Mouse (Mus musculus): ENCODE results near the gene Gfral.
A peak's percentile ranks its signal among the peaks of the same experiment; 100 is the strongest.

Gfral gene

DNA sequence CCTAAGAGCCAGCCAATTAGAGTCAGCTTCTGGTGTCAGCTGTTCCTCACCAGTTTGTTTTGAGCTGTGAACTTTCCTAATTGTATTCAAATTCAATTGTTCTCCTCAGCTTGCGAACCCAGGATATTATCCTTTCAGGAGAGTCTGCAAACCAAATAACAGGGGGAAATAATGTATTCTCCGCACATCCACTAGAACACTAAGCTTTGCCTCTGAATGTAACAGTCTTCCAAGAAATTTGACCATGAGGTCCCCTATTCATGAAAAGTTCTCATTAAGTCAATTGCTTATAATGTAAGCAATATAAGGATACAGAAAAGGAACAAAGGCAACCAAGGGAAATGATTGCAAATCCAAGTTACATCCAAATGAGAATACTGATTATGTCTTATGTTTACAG is at the start of gene Gfral:
Gene Gfral, minus strand, starts transcription at position 101 of the 400 bp plus-strand sequence.
- DNase-seq, result no peak

DNA sequence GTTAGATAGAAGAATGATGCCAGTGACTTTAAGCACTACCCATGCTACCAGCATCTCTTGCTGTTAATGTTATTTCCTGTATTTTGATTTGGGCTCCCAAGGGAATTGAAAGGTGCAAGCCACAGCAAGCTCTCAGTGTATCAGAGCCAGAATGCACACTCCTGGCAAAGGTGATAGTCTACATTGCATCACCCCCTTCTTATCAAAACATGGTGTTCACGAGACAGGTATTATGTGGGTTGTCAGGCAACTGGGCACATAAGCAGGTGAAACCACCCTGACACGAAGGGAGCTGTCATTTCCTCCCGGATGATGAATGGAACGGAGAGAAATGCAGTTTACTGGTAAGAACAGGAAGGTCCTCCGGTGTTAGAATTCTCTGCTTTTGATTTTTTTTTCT is 44.3 kb upstream of the Gfral start:
- no peak for DNase-seq

DNA sequence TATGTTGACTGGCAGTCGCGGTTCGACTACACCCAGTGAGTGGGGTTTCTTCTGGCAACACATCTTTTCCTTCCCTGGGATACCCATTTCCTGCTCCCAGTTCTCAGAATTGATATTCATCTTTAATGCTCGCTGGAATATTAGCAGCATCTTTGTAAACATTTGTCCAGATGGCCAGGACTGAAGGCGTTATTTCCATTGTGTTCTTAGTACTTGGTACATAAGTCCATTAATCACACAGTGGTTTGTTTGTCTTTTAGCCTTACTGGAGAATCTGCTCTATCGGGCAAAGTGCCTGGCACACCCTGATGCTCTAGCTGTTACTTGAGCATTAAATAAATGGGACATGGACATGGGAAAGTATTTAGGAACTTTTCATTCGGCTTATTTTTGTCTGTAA is 39.1 kb upstream of the Gfral start:
- DNase-seq, result no peak

DNA sequence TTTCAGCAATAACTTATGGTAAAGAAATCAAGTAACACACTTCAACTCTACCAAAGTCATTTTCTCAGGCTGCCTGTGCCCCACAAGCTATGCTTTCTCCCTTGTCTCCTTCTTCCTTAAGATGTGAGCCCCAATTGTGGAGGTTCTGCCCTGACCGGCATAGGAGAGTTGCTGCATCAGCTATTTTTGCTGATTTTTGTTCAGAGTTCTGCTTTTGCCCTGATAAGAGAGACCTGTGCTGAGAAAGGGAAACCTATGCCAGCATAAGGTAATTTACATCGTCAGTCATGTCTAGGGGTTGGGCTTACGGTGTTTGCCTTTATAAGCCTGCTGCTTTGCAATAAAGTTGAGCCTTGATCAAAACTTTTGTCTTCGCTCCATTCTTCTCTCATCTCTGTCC is 38.7 kb upstream of the Gfral start:
- no peak for DNase-seq

DNA sequence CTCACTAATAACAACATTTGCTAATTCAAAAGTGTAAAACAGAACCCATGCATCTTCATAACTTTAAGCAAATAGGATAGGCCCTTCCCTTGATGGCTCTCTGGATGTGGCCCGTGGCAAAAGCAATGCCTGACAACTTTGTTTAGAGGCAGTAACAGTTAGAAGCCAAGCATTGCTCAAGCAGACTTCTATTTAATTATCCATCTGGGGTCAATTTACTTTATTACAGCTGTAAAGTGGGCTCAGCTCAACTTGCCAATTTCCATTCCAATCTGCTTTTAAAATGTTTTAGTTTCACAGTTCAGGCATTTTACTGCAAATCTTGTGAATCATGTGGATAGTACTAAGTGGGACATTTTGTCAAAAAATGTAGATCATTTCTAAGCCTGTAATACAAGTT is 28.9 kb upstream of the Gfral start:
- no peak for DNase-seq

DNA sequence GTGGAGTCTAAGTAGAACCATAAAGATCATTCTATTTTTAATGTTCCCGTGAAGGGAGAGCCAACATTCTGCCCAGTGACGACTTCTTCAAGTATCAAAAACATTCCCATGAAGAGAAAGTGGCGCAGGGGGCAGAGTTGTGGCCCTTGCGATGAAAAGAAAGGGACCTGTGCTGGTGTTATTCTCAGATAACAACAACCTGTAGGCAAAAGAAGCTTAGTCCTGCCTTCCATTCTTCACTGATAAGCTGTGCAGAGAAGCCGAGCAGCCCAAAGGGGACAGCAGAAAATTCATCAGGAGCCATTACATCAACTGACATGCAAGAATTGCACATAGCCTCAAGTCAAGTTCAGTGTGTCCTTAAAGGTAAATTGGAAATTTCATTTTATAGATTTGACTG is 24.5 kb upstream of the Gfral start:
- DNase-seq, result no peak

DNA sequence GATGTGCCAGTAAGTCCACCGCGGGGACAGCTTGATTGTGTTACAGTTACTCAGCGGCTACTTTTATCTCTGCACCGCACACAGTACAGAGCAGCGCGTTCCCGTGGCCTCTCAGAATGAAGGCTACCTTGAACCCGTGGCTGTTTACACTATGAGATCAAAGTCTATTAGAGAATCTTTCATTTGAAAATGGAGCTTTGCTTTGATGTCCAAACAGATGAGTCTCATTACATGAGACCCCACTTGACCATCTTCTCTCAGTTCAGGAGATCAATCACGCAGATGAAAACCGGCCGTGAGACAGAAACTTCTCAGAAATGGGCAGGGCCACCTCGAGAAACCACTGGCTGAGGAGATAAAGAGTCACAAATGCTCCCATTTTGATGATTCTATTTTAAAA is 23.8 kb upstream of the Gfral start:
- no peak for DNase-seq

DNA sequence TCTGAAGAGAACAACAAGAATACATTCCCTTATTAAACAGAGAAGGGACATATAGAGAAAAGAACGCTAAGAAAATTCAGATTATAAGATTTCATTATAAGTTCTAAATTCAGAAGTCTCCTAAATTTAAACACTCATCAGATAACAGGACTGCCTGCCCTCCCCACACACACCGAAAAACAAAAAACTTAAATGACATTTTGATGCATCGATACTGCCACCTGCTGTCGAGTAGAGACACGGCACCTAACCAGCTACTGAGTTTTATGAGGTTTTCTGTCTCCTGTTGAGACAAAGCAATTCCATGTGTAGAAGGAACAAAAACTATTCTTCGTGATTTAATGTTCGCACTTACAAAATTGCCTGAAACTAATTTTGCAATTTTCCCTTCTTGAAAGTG is 23.2 kb upstream of the Gfral start:
- peak; percentile 48 to 73 for DNase-seq

DNA sequence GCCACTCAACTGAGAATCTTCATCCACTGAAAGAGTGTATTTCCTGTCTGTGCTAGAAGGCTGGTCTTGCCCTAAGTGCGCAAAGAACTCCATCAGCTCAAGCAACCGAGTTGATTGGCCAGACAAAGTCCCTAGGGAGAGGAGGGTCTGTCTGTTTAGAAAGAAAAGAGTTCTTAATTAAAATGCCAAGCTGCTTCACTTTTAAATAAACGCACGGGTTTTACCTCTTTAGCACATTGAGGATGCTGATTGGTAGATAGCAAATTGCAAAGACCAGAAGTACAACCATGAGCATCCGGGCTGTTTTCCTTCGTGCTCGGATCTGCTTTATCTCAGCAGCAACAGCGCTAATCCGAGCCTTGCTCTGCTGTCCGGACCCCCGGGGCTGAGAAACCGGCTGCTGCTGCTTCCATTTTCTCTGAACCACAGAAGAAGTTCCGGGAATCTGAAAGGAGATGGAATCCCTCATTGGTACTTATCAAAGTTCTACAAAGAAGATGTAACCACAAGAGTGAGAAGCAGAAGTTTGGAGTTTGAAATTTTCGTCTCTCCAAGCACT is 22.6 kb upstream of the Gfral start:
- DNase-seq, result peak in 1 of 2 experiments; percentile 7

DNA sequence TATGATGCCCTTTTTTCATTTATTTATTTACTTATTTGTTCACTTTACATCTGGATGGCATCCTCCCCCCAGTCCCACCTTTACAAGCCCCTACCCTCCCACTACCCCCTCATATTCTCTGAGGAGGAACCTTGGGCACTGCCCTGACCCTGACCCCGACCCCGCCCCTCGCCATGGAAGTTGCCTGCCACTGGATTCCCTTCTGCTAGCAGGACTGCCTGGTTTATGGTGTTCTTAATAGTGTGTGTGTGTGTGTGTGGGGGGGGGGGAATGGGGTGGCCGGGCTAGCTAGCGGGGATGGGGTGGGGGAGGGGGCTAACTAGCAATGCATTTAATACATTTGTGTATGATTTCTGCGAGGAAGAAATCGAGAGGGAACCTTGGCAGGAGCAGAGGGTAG is 21.4 kb upstream of the Gfral start:
- DNase-seq, result no peak

DNA sequence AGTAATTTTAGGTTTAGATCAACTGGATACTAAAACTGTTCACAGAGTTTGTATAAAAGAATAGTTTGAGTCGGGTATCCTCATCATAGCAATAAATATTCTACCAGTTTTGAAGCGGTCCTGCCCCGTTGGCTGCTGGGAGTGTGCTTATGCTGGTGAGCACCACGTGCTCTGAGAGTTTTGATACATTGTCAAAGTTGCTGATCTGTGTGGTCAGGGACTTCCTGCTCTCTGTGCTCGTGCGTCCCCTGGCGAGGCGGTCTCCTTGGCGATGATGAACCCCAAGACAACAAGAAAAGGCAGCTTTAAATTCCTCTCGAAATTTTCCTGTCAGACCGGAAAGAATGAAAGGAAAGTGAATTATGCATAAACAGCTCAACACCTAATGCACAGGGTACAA is 16.9 kb upstream of the Gfral start:
- DNase-seq, result peak in 1 of 2 experiments; percentile 7

DNA sequence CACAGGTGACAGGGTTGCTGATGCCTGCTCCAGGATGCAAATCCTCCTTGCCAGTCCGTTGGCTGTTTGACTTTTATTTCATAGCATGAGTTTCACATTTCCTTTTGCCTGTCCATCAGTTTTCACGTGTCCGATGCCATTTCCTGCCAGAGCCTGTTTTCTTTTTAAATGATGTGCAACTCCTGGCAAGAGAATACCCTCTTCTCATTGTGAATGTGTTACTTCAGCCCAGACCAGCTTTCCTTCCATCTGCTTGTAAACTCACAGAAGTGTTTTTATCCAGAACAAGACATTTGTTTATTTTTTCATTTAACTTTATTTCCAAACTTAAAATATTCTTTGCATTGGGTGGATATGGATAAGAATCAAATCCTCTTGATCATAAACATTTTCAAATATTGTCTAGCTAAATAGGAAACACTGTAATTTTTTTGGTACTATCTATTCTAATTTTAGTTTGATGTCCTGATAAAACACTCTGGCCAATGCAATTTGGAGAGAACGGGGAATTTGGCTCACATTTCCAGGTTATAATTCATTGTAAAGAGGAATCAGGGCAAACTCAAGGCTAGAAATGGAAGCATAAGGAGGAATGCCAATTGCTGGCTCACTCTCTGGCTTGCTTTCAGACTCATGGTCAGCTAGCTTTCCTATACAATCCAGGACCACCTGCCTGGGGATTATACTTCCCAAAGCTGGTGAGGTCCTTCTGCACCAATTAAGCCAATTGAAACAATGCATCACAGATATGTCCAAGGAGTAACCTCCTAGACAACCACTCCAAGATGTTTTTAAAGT is 3.9 kb upstream of the Gfral start:
- no peak for DNase-seq

DNA sequence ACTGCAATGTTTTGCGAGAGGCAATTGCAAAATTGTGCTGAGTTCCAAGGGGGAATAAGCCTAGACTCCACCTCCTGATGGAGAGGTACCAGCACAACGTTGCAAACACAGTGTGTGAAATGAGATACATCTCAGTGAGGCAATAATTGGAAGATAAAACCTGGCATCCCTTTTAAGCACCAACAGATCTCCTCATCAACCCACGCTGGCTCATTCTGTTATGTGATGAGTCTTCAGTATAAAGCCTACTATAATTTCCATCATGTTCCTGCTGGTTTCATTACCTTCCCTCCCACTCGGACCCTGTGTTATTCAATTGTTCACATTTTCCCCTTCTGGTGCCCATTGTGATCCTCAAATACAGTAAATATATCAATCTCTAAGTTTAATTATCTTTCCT is 1.2 kb upstream of the Gfral start:
- no peak for DNase-seq

DNA sequence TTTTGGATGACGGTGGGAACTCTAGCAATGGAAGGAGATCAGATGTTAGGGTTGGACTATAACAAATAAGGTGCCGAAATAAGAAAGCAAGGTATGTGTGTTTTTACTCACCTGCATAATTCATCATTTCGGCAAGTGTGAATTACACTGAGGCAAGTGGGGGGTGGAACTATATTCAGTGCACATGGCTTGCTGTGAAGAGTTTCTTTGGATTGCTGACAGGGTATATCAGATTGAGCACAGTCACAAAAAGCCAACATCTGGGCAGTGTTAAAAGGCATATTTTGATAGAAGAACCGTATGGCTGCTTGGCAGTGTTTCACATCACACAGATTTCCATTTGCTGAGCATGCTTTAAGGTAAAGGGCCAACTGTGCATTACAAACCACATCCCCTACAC is 16.5 kb downstream of the Gfral start:
- no peak for DNase-seq

DNA sequence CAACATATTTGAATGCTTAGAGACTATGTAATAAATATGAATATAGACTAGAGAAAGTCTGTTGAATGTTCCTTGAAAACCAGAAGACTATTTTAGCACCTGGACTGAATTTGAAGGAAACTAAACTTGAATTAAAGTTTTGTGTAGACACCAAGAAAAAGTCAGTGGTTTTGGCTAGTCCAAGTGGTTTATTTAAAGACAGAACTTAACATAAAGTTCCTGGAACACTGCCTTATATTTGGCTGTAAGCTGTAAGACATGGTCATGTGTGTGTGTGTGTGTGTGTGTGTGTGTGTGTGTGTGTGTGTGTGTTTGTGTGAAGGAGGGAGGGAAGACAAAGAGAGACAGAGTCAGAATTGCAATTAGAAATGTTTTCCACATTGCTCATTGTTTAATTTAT is 34.2 kb downstream of the Gfral start:
- DNase-seq, result no peak

DNA sequence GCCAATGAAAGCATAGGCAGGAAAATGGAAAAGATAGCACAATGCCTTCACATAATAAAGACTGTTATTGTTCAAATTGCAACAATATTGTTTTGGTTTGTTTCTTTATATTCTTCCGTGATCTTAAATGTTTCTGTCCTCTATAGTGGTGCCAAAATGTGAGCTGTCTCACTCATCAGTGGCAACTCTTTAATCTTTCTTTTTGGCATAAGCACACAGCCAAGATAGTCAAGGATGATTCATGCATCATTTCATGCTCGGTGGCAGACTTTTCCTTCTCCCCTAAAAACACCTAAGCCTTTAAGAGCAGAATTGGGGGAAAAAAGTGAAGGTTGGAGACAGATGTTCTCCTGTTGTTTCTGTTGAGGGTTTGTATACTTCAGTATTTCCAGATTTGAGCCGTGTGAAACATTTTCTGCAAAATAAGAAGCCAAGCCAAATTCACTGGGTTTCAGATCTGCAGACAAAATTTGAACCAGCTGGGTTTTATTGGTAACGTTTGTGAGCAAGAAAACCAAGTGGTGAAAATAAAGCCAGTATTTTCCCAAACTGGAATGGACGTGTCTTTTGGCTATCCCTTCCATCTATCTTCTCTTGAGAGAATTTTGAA is 40.7 kb downstream of the Gfral start:
- no peak for DNase-seq

DNA sequence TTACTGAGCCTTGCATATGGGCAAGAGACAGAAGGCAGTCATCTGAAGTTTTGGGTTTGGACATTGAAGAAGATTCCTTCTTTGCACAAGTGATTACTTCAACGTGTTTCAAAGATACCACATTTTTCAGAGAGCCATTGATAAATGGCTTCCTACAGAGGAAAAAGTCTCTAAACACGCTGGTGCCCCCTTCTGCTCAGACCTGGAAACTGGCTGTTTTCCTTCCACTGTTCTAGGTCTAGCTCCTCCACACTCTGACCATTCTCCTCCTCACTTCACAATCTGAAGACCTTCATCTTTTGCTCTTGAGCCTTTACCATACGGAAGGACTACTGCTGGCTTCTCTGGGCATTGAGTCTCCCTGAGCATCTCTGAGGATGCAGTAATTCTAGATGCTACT is 45.1 kb downstream of the Gfral start:
- DNase-seq, result peak in 1 of 2 experiments; percentile 21

DNA sequence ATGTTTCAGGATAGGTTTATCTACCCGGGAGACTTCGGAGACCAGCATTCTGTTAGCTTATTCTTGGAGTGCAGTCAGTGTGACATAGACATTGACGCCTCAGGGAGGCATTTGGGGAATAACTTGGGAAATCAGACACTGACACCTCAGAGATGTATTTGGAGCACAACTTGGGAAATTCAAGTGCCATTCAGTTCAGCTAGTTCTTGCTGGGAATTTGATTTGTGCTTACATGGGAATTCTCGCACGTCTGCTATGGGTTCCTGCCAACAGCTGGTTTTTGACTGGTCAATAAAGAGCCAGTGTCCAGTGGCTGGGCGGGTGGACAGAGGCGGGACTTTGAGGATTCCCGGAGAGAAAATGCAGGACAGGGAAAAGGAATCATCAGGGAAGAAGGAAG is 51.0 kb downstream of the Gfral start:
- DNase-seq, result no peak

DNA sequence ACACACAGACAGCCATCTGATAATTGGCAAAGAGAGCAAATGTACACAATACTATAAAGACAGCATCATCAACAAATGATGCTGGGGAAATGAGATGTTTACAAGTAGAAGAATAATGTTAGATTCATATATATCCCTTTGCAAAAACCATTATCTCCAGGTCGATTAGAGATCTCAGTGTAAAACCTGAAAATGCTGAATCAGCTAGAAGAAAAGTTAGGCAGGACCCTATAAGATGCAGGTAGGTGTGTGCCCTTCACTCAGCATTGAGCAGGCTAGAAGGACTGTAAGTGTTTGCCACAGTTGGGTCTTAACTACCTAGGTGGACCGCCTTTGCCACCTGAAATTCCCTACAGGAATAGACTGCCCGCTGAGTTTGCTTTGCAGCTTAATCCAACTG is 67.9 kb downstream of the Gfral start:
- DNase-seq, result no peak

DNA sequence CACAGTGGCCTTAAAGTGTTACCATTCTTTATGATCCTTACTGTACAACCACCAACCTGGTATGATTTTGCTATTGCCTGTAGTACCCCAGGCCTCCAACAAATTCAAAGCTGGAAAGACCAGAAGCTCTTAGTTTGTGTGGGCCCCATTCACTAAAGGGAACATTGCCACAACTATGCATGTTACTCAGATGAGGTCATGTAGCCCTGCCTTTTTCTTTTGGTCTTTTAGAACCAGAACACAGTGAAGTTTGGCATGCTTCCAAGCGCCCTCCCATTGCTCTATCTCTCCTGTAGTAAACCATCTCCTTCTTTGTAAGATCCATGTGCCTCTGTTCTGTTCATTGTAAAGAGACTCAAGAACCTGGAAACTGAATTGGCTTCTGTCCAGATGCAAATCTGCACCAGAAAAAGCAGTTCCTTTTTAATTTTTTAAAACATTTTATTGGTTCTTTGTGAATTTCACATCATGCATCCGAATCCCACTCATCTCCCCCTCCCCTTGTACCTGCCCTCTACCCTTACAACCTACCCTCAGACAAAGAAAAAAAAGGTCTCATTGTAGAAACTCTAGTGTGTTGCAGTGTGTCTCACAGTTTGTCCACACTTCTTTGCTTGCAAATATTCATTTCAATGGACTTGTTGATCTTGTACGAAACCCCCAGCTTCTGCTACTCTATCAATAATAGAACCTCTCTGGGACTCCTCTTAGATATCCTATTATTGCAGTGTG is 74.9 kb downstream of the Gfral start:
- DNase-seq, result no peak

DNA sequence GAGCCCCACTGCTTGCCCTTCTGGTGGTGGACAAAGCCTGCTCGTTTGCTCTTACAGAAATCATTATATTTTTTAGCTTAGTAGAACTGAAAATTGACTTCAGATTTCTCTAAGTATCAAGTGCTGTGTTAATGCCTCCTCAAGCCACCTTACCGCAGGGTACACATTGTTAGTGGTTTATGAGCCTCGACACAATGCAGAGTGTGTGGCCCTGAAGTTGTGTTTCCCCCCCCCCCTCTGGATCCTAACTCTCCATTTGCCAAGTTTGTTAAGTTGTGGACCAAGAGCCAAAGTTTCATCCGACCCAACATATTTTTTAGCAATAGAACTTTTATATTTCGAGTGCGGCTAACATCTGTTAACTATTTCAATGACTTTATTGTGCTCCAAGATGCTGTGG is 79.4 kb downstream of the Gfral start:
- DNase-seq, result no peak

DNA sequence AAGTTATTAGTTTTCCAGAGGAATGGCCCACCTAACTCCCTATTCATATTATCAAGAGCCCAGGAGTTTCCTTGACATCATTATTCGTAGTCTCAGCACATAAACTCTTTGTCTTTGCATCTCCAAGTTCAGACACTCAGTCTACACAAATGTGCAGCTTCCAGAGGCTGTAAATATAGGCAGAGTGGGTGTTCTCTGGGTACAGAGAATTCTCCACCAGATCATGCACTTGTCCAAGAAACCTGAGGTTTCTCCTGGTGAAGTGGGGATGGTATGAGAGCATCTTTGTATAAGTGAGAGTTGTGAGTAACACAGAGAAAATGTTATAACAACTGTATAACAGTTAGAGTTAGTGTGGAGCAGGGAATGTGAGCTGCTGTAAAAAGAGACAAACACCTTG is 84.1 kb downstream of the Gfral start:
- DNase-seq, result no peak

DNA sequence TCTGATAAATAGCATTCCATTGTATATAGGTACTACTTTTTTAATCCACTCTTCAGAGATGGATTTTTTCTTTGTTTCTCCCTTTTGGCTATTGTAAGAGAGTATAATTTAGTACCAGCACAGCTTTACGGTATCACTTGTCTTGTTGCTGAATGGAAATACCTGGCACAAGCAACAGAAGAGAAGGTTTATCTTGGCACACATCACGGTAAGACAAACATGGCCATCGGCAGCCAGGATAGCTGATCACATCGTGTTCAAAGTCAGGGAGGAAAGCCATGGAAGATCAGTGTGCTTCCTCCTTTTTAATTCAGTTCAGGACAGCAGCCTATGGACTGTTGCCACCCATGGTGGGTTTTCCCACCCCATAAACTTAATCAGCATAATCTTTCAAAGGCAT is 89.2 kb downstream of the Gfral start:
- DNase-seq, result no peak

DNA sequence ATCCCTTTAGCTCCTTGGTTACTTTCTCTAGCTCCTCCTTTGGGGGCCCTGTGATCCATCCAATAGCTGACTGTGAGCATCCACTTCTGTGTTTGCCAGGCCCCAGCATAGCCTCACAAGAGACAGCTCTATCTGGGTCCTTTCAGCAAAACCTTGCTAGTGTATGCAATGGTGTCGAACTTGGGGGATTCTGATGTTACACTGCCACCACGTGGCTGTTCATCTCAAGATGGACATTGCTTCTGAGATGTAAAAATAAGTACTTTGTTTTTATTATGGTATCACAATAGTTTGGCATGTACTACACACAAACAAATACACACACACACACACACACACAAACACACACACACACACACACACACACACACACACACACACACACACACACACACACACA is 90.6 kb downstream of the Gfral start:
- peak; percentile 46 to 81 for DNase-seq

All from kidney, postnatal 36 days (tissue).